7 mouse cellular contexts compared by ENCODE assay signal in the genomic region with DNA sequence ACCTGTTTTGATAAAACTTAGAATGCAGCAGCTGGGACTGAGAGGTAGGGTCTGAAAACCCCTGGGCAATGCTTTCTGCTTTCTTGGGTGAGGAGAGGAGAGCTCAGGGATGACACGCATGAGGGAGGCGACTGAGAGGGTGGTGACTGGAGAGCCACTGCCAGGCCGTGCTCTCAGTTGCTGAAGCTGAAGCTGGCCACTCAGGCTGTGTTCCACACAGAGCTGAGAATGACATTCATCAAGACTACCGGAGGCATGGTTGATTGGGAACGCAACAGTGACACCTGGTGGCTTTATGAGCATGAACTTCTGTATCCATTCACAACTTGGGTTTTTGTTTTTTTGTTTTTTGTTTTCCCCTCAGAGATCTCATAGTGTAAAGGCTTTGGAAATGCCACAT. TPM values are rescaled to one million over a fixed set of nuclear protein-coding genes. Genes with fewer than 3 reads are reported as not detected.
DNase-seq lines count a peak whose midpoint lies in the region; ATAC-seq lines count a peak whose summit lies in the region.

No protein-coding gene starts in this region.

- WGBS in hindbrain, embryonic 12.5 days = 7% methylated on average over 5 of the region's 5 CpGs

- peak; percentile 78 for ATAC-seq in frontal cortex, adult (ENCODE audit: low TSS enrichment)
- 0 out of 2 replicates have a peak, but pooled peaks have one; percentile 80 for ATAC-seq in hindbrain, embryonic 12.5 days (ENCODE audit: low FRiP score)

- H3K27me3 ChIP-seq in hindbrain, embryonic 12.5 days = no peaks in the 10 kb centered on the region

- H3K9me3 ChIP-seq in hindbrain, embryonic 12.5 days (replicated peaks) = peaks cover 4% of the 10 kb centered on the region

- peaks cover 8% of the 10 kb centered on the region; the same call in 1 of the 2 replicates for H3K4me1 ChIP-seq in hindbrain, embryonic 12.5 days

- DNase-seq in NIH3T3 (ENCODE audit: low read depth) = peak; percentile 91
- DNase-seq in cerebellum, adult 11 months = peak; percentile 39
- peak; percentile 80 for DNase-seq in layer of hippocampus, adult 9-11 months
- DNase-seq in lung, postnatal 36 days = peak; percentile 77
- DNase-seq in retina, postnatal 7 days (ENCODE audit: low read depth, low spot score) = peak; percentile 65

- no peak overlapping the region for H3K27ac ChIP-seq in hindbrain, embryonic 12.5 days

- no peak overlapping the region for H3K4me3 ChIP-seq in hindbrain, embryonic 12.5 days

- H3K4me2 ChIP-seq in hindbrain, embryonic 12.5 days (replicated peaks) = no peak overlapping the region

- no peaks in the 10 kb centered on the region for H3K36me3 ChIP-seq in hindbrain, embryonic 12.5 days

- H3K9ac ChIP-seq in hindbrain, embryonic 12.5 days = no peak overlapping the region

RNA-seq across cellular contexts. Expression of a gene that starts 19.4 kb away (rescaled TPM):
- 3.9 and 4.2 TPM in 2 replicates for polyA plus RNA-seq in hindbrain, embryonic 12.5 days (2016; fragmentation: Nextera tagmentation; extraction: Ambion mirVana)

RNA-seq across cellular contexts. Expression of a gene that starts 42.8 kb away (rescaled TPM):
- polyA plus RNA-seq in hindbrain, embryonic 12.5 days (2016; fragmentation: Nextera tagmentation; extraction: Ambion mirVana) = not detected in 2 replicates

RNA-seq across cellular contexts. Expression of a gene that starts 58.2 kb away (rescaled TPM):
- 0.10 TPM in 1 of 2 replicates, not detected in the other for polyA plus RNA-seq in hindbrain, embryonic 12.5 days (2016; fragmentation: Nextera tagmentation; extraction: Ambion mirVana)

Comparison
In these comparisons a context has a peak if more than half of its experiments do, and no peak if none do; other contexts are left out.
1. DNase-seq: peak in every context shown above with its lines; median percentile 91 in NIH3T3; 80 in layer of hippocampus, adult 9-11 months; 77 in lung, postnatal 36 days; 65 in retina, postnatal 7 days; 39 in cerebellum, adult 11 months.